Mouse (Mus musculus) WW6 (cell line): ENCODE measurements around the gene Zc3h4.
A peak's percentile ranks its signal among the peaks of the same experiment; 100 is the strongest.
"Not testable (repeated sequence)": the region's sequence is repeated elsewhere in the genome, so short reads cannot be mapped to it uniquely, and the experiment has no call there.

Experiments used
- DNase-seq: peaks from one replicate; pipeline ENCODE4 v3.0.0-alpha.2; 2013; ENCODE audit warnings: low read depth, low spot score

The Zc3h4 gene

DNA sequence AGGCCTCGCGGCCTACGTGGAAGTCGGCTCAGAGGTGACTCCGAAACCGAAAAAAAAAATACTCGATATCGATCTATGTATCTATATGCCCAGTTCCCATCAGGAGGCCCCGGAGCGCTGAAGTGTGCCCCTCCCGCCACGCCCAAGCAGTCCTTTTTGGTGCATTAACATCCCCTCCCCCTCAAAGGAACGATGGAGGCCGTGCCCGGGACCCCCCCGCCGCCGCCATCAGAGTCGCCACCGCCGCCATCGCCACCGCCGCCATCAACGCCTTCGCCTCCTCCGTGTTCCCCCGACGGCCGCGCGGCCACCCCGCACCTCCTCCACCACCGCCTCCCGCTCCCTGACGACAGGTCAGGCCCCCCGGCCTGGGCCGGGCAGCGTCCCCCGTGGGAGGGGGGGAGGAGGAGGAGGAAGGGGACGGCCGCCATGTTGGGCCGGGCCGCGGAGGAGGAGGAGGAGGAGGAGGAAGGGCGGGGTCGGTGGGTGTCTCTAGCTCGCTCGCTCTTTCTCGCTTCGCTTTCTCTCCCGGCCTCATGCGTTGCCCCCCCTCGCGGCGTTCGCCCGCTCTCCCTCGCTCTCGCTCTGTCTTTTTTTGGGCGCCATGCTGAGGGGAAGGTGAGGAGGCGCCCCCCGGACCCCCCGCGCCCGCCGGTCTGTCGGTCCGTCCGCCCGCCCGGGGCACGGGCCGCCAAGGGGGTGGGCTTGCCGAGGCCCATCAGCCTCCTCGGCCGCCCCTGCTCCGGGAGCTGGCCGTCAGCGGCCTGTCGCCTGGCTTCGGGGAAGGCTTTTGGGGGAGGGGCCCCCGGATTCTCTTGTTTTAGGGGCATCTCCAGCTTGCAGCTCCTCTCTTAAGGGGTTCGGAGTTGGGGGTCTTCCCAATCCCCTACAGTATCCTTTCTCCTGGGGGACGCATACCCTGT is at the start of gene Zc3h4:
Gene Zc3h4, plus strand, starts transcription at position 222 of the 923 bp plus-strand sequence.
- no peak for DNase-seq

DNA sequence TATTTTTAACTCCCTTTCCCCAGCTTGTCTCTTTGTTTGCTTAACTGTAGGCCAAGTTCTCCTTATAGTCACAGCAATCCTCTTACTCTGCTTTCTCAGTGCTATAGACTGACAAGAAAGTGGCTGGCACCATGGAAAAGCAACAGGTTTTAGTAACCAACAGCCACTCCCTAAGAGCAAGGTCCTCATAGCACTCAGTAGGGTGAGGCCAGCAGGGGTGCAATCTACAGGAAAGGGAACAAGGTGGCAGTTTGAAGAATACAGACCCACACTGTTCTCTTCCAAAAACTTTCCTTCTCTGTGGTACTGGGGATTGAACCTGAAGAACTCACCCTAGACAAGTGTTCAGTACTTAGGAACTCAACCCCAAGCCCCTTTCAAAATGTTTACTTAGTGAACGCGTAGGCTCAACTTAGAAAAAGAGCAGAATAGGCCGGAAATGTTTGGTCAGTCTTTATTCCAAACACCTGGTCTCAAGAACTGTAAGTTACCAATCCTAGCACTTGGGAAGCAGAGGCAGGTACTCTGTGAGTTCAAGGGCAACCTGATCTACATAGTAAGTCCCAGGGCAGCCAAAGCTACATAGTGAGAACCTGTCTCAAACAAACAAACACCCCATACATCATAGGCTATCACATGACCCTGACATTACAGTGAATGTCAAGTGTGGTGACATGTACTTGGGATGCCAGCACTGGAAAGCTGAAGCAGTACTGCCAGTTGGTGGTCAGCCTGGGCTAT is 44.7 kb upstream of the Zc3h4 start:
- no peak for DNase-seq

DNA sequence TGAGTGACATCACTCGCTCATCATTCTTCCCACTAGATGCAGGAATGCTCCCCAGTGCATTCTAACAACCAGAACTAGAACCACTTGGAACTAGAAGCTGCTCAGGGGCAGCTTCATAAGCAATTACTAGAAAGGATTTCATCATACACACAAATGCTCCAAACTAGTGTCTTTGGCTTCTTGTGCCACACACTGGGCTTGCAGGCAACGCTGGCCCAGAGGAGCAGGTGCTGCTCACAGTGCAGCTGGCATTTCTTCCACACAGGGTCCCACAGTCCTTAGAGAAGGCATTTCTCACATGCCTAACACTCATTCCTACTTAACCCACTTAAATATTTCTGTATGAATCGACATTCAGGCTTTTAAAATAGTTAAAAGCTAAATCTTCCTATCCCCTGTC is 43.1 kb upstream of the Zc3h4 start:
- DNase-seq: no peak

DNA sequence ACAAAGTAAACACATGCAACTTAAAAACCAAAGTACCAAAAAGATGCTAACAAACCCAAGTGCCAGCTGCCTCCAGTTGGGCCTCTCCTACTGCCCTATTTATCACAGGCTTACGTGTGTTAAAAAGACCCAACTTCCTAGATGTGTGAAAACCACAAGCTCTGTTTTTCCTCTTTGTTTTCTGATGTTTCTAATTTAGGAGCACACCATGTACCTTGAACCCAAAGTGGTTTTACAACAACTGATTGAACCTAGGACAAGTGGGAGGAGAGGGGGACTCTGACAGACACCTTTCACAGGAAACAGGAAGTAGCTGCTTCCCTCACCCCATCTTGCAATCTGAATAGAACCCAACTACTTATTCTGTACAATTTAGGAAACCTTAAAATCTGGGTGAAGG is 36.4 kb upstream of the Zc3h4 start:
- DNase-seq: no peak

DNA sequence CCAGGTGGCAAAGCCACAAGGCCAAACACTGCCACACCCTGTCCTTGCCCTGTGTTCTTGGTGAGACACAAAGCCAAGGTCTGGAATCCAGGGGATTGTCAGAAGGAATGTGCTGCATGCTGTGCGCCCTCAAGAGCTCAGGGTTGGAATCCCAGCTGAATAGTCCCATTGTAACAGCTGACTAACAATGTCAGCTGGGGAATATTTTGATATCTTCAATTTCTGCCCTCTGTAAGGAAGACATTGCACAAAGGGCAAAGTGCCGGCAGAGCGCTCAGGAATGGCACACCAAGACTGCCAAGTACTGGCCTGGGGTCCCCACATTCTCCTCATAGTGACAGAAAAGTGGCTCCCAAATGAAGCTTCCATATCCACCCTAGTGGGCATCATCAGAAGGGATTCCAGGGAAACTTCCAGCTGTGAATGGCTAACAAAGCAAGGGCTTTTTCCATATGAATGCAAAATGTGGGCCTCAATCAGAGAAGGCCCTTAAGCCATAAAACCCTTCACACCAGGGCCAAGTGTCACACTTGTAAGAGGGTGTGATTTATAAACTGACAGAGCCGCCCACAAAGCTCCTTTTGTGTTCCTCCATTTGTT is 35.7 kb upstream of the Zc3h4 start:
- peak; percentile 61 for DNase-seq

DNA sequence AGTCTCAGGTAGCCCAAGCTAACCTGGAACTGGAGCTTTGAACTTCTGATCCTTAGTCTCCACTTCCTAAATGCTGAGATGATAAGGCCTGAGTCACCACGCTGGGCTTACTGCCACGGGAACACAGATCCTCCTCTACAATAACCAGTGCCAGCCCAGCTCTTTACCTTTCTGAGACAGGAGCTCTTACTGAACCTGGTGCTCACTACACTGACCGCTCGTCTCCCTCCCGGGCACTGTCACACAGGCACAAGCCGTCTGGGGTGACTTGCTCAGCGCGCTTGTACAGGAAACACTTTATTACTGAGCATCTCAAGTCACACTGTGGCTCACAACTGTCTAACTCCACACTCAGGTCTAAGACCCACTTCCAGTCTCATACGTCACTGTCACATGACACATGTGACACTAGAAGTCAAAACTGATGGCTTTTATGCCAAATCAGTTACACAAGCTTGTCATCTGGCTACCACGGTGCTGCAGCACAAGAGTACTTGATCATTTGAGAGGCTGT is 34.5 kb upstream of the Zc3h4 start:
- DNase-seq: no peak

DNA sequence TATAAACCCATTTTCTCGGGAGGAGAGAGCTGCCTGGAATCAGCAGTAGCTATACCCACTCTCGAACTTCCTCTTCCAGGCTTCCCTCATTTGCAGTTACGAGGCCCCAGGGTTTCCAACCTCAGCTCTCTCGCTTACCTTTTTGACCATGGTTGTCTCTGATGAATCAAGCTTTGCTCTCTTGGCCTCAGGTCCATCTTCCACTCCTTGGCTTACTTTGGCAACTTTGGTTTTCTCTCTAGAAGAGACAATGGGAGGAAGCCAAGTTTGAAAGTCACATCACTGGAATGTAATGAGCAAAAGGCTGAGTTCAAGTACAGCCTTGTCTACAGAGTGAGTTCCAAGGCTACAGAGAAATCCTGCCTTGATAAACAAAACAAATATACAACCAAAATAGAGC is 34.0 kb upstream of the Zc3h4 start:
- no peak for DNase-seq

DNA sequence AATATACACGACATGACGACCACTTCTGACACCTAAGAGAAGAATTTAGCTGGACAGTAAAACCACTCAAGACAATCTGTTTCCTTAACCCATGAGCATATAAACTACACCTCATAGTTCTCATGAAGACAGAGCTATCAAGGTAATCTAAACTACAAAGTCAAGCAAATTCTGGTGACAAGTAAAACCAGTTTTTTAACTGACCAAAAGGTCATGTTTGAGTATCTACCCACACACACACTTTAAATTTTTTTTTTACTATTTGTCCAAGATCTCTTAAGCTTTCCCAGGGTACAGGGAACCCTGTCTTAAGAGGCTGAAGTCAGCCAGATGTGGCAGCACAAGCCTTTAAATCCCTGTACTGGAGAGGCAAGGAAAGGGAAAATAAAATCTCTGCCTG is 31.9 kb upstream of the Zc3h4 start:
- DNase-seq: no peak

DNA sequence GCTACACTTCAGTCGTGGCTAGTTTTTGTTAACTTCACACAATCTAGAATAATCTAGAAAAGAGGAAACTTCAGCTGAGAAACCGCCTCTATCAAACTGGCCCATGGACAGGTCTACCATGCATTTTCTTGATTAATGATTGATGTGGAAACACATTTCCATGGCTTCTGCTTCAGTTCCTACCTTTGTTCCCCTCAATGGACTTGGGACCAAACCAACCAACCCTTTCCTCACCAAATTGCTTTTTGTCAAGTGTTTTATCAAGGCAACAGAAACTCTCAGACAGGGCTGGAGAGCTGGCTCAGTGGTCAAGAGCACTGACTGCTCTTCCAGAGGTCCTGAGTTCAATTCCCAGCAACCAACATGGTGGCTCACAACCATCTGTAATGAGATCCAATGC is 30.1 kb upstream of the Zc3h4 start:
- DNase-seq: no peak

DNA sequence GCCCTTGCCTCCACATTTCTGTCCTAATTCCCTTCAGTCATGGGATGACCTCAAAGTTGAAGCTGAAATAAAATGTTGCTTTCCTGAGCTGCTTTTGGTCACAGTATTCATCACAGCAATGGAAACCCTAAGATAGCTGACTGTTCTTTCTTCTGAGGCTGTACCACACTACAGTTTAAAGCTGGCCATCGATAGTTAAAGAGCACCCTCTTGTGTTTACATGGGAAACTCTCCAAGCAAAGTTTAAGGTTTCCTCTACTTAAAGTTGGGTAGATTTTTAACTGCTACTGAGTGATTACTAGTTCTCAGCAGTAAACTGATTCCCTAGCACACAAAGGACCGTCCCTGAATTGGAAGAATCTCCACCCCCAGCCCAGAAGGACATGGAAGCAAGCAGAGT is 27.0 kb upstream of the Zc3h4 start:
- DNase-seq: no peak

DNA sequence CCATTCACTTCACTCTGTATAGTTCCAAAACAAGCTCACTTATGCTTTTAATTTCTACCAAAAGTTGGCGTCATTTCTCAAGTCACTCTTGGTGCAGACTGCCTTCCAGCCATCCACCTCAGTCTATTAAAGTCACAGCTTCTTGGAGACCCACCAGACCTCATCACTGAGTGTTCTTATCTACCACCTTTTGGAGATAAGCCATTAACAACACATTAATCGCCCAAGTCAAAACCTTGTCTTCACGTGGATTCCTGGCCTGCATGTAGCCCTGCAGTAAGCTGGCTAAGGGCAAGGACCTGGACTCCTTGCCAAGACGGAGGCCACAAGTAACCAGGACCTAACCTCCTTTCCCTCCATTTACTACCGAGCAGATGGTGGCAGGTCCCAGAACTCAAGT is 25.7 kb upstream of the Zc3h4 start:
- no peak for DNase-seq

DNA sequence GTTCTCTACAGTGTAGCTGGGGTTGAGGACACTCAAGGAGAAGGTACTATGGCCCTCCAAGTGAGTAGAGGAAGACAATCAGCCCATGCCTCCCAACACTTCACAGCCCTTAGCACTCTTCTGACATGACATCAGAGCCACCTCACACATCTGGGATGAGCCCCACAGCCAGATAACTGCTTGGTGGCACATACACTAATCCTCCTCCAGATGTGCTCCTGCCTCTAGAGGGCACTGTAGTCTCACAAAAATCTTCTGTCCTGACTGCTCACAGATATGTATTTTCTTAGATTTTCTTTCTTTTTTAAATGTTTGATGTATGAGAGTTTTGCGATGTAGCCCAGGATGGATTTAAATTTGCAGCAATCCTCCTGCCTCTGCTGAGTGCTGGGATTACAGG is 24.2 kb upstream of the Zc3h4 start:
- no peak for DNase-seq

DNA sequence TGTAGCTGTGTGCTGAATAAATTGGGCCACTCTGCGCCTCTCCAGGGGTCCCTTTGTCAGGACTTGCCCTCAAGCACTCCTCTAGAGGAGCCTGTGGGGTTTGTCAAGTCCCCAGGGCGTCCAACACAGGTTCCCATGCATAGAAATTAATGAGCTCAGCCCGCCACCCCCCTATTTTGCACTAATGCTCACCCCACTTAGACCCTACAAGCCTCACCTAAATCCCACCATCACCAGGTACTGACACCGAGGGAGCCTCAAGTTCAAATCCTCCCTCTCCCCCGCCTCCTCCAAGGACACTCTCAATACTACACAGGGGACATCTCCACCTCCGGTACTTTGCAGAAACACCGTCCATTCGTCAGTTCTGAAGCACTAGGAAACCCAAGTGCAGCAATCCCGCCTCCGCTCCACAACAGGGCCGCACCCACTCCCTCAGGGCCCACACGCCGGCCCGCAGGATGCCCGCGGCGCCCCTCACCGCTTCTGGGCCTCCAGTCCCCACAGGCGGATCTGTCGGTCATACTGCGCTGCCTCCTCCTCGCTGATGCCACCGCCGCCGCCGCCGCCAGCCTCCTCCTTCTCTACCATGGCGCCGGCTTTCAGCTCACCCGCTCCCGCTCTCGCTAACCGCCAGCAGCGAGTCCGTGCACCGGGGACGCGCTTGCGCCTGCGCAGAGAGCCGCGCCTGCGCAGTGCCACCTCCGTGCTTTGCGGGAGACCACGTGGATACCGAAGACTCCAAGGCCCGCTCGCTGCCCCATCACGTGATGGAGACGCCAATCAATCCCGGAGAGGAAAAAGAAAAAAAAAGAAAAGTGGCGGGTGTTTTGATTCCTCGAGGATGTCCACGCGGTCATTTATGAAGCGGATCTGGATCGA is 13.3 kb upstream of the Zc3h4 start, which contains the start of gene Sae1:
Gene Sae1, minus strand, starts transcription at position 647 of the 882 bp plus-strand sequence.
- DNase-seq: peak; percentile 91

DNA sequence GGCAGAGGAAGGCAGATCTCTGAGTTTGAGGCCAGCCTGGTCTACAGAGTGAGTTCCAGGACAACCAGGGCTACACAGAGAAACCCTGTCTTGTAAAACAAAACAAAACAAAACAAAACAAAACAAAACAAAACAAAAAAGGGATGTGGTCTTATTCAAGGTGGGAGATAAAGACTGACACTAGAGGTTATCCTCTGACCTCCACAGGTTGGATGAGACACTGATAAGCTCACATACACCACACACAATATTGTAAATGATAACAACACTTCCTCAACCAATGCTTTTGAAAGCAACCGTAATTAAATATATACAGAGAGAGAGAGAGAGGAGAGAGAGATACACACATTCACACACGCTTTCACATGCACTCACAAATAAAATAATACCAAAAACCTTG is 10.8 kb upstream of the Zc3h4 start:
- DNase-seq: not testable (repeated sequence)

DNA sequence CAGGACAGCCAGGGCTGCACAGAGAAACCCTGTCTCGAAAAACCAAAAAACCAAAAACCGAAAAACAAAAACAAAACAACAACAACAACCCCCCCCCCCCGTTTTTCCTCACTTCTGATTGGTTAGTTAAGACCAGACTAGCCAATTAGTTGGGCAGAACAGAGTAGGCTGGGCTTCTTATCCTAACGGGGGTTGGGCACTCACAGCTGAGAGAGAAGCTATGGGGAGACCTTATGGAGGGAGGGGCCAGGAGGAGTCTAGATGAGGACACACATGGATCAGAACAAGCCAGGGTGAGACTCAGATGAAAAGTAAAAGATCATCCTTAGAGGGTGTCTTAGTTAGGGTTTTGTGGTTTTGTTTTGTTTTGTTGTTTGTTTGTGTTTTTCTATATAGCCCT is 7.8 kb upstream of the Zc3h4 start:
- no peak for DNase-seq

DNA sequence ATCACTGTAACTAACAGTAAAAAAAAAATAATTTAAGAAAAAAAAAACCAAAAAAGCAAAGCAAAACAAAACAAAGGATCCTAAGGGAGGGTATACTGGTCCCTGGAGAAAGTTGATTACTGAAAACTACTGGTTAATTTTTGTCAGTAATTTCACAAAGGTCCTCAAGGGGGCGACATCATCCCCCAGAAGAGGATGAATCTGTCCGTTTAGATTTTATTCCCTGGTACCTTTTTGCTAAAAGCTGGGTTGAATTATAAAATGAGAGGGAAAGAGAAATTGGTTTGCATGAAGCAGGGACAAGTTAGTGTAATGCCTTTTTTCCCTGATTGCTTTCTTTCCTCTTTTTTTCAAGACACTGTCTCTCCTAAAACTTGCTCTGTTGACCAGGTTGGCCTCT is 4.8 kb upstream of the Zc3h4 start:
- no peak for DNase-seq

DNA sequence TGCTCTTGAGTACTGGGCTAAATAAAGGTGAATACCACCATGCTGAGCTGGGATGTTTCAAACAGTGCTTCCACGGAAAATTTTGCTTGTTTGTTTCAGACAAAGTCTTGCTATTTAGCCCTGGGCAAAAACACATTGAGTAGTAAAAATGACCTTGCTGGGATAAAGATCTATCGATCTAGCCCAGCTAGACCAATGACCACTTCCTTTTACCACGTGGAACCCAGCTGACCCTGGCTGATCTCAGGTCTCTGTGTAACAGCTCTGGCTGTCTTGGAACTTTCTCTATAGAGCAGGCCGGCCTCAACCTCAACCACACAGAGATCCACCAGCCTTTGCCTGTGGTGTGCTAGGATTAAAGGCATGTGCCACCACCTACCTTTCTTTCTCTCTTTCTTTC is 3.2 kb upstream of the Zc3h4 start:
- DNase-seq: no peak

DNA sequence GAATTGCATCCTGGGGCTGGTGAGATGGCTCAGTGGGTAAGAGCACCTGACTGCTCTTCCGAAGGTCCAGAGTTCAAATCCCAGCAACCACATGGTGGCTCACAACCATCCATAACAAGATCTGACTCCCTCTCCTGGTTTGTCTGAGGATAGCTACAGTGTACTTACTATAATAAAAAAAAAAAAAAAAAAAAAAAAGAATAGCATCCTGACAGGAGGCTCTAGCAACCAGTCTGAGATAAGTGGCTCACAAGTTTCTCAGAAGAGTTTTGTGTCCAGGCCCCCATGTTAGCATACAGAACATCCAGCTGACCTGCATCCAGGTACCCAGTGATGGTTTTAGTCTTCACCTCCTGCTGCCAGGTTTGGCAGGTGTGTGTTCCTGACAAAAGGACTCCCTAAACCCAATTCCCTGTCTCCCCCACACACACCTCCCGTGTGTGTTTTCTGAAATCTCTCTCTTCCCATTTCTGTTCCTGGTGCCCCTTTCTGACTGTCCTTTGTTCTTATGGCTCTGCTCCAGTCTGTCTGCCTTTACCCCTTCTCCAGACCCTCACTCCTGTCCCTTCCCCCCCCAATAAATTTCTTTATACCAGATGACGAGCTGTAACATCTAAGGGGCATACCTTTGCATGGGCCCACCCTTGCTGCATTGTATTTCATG is 2.2 kb upstream of the Zc3h4 start:
- DNase-seq: no peak

DNA sequence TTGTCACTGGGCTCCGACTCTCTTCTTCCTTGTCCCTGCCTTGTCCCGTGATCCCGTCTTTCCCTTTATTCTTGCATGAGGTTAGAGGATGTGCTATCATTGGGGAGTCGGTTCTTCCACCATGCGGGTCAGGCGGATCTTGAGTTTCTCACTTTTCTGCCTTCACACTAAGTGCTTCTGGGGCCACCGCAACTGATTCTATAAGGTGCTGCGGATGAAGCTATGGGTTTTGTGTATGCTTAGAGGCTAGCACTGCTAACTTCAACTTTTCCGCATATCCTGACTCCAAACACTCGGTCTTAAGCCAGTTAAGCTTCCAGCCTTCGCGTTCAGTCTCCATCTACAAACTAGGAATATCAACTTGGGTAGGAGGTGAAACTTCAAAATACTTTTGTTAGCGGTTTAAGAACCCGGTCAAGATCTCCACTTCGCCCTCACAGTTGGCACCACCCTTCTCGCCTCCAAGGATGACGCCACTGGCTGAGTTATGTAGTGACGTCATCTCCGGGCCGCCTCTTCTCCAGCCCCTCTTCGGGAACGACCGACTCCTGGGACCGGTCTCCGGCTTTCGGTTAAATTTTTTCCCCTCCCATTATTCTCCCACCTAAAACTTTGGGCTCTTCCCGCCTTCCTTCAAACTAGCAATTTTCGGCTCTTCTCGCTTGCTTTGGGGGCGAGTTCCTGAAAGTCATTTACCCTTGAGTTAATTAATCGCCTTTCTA is 1.5 kb upstream of the Zc3h4 start:
- peak; percentile 76 for DNase-seq
